Mouse (Mus musculus) olfactory bulb, adult 2 months (tissue): ENCODE data around the gene Dars.

Experiments
- CTCF ChIP-seq: fragments of 200-500 bp; IDR thresholded peaks from 2 replicates; pipeline ENCODE4 v1.5.1; 2012; ENCODE audit warnings: low read depth, mild to moderate bottlenecking, low read length, moderate library complexity; ENCODE audit not compliant: insufficient read depth
- POLR2A ChIP-seq: fragments of 200-500 bp; IDR thresholded peaks from 2 replicates; pipeline ENCODE4 v1.6.1; 2012; ENCODE audit warnings: mild to moderate bottlenecking, low read depth, low read length, moderate library complexity; ENCODE audit not compliant: insufficient read depth

DNA sequence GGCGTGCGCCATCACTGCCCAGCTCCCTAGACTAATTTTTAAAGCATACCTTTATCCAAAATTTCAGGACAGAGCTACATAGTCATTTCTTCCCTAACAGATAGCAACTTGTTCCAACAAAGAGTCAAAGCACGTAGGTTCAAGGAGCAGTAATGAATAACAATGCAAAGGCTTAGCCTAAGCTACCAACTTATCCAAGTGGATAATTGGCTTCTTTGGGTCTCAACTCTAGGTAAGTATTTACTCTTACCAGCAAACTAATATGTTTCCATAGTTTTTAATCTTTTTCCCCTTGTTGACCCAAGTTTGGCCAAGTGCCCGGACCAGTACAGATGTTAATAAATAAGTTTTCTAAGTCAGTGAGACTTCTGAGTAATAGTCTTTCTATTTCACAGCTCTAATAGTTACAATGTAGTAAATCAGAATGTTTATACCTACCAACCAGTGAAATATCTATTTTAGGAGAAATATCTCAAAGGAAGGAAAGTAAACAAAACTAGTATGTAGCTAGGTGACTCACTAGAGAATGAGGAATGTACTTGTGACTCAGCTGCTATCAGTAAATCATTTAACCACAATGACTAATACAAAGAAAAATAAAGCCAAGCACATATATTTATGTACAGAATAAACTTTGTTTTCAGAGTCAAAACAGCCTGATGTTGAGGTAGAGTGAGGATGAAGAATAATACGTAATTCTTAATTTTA, 18.3 kb downstream of the Dars start:
- TF ChIP-seq POLR2A = no peak
- TF ChIP-seq CTCF = no peak
